Mouse (Mus musculus) liver, adult 2 months (tissue): ENCODE results near the gene Xk. TPM values are rescaled to one million over a fixed set of nuclear protein-coding genes. Genes with fewer than 3 reads are reported as not detected.

ENCODE experiments used
- polyA plus RNA-seq: library from polyadenylated mRNA; depleted of rRNA; stranded (reverse); fragments of >200 nt; gene quantifications from 2 replicates; pipeline ENCODE4 v1.2.3, GENCODE M21; 2012; rRNA removed
- total RNA-seq: library from RNA; depleted of rRNA; stranded (reverse); fragments of >200 nt; gene quantifications from 2 replicates; pipeline ENCODE4 v1.2.3, GENCODE M21; 2014; rRNA removed

The Xk gene
- total and polyA plus RNA-seq, 2 experiments = 1.8 to 2.0 TPM

Other genes starting within 250 kb of the Xk start
- not detected in 2 replicates for gene Fthl17e, start 239.3 kb upstream of the Xk start, total RNA-seq
- not detected in 2 replicates for gene Fthl17e, start 239.3 kb upstream of the Xk start, polyA plus RNA-seq
- gene Fthl17f, start 209.7 kb upstream of the Xk start, total RNA-seq = not detected in 2 replicates
- gene Fthl17f, start 209.7 kb upstream of the Xk start, polyA plus RNA-seq = not detected in 2 replicates
- not detected in 2 replicates for gene 4930402K13Rik, start 168.2 kb upstream of the Xk start, total RNA-seq
- gene 4930402K13Rik, start 168.2 kb upstream of the Xk start, polyA plus RNA-seq = not detected in 2 replicates
- 0.09 TPM in 1 of 2 replicates, not detected in the other for gene Lancl3, start 72.9 kb upstream of the Xk start, total RNA-seq
- 0.02 TPM in 1 of 2 replicates, not detected in the other for gene Lancl3, start 72.9 kb upstream of the Xk start, polyA plus RNA-seq
- not detected in 2 replicates for gene Gm14862, start 15.9 kb upstream of the Xk start, total RNA-seq
- gene Gm14862, start 15.9 kb upstream of the Xk start, polyA plus RNA-seq = not detected in 2 replicates
- gene H2al1m, start 11.0 kb downstream of the Xk start, total RNA-seq = 0.37 and 0.60 TPM in 2 replicates
- gene H2al1m, start 11.0 kb downstream of the Xk start, polyA plus RNA-seq = 0.24 TPM in 1 of 2 replicates, not detected in the other
- gene H2al1k, start 77.9 kb downstream of the Xk start, total RNA-seq = not detected in 2 replicates
- 0.81 and 0.83 TPM in 2 replicates for gene H2al1k, start 77.9 kb downstream of the Xk start, polyA plus RNA-seq
- 9.8 and 10.4 TPM in 2 replicates for gene Cybb, start 215.0 kb downstream of the Xk start, total RNA-seq
- 1.1 and 1.3 TPM in 2 replicates for gene Cybb, start 215.0 kb downstream of the Xk start, polyA plus RNA-seq